Mouse (Mus musculus): ENCODE data around the gene Scp2. TPM values are rescaled to one million over a fixed set of nuclear protein-coding genes. Genes with fewer than 3 reads are reported as not detected.
"Not testable (repeated sequence)": the region's sequence is repeated elsewhere in the genome, so short reads cannot be mapped to it uniquely, and the experiment has no call there.

Gene Scp2
- polyA plus RNA-seq (2012; rRNA removed) = 223 and 224 TPM in 2 replicates

GRCm38 (mm10) chr4:108144880-108145279 lies at the start of gene Scp2:
Gene Scp2 (minus strand): TSS chr4:108144998.
- 87% methylated on average over 1 of the region's 1 CpGs for WGBS
- H3K27me3 ChIP-seq (ENCODE audit: control insufficient read depth, insufficient read depth, low read length) = no peaks in the 10 kb centered on the region
- H3K4me3 ChIP-seq (replicated peaks; ENCODE audit: insufficient read depth, low read depth, low read length) = no peak within 1 kb of the TSS
- H3K27ac ChIP-seq (ENCODE audit: insufficient read depth, low read length) = no peak within 1 kb of the TSS
- no peaks in the 10 kb centered on the region for H3K4me1 ChIP-seq (ENCODE audit: control insufficient read depth, insufficient read depth, low read length)
- DNase-seq = no peak
- TF ChIP-seq CTCF (IDR thresholded peaks at IDR 0.05; ENCODE audit: borderline replicate concordance, insufficient read depth, low read depth, low read length) = no peak
- no peak for TF ChIP-seq POLR2A (IDR thresholded peaks at IDR 0.05; ENCODE audit: borderline replicate concordance, insufficient read depth, low read length)

- Histone ChIP-seq H3K27me3 (ENCODE audit: control insufficient read depth, insufficient read depth, low read length) (no peaks in the 10 kb centered on the region), H3K27ac (ENCODE audit: insufficient read depth, low read length) (no peak overlapping the region), H3K4me1 (ENCODE audit: control insufficient read depth, insufficient read depth, low read length) (peaks cover 4% of the 10 kb centered on the region), H3K4me3 (replicated peaks; ENCODE audit: insufficient read depth, low read depth, low read length) (no peak overlapping the region)
- no peak for DNase-seq
- WGBS = 75% methylated on average over 2 of the region's 2 CpGs
- TF ChIP-seq POLR2A (IDR thresholded peaks at IDR 0.05; ENCODE audit: borderline replicate concordance, insufficient read depth, low read length) (no peak), CTCF (IDR thresholded peaks at IDR 0.05; ENCODE audit: borderline replicate concordance, insufficient read depth, low read depth, low read length) (no peak)
These were observed 48.1 kb upstream of the Scp2 start for GRCm38 (mm10) chr4:108192821-108193323.

GRCm38 (mm10) chr4:108182278-108182677 lies 37.5 kb upstream of the Scp2 start:
- Histone ChIP-seq H3K27me3 (ENCODE audit: control insufficient read depth, insufficient read depth, low read length) (no peaks in the 10 kb centered on the region), H3K4me1 (ENCODE audit: control insufficient read depth, insufficient read depth, low read length) (no peaks in the 10 kb centered on the region), H3K27ac (ENCODE audit: insufficient read depth, low read length) (no peak overlapping the region), H3K4me3 (replicated peaks; ENCODE audit: insufficient read depth, low read depth, low read length) (no peak overlapping the region)
- no peak for TF ChIP-seq POLR2A (IDR thresholded peaks at IDR 0.05; ENCODE audit: borderline replicate concordance, insufficient read depth, low read length)
- TF ChIP-seq CTCF (IDR thresholded peaks at IDR 0.05; ENCODE audit: borderline replicate concordance, insufficient read depth, low read depth, low read length) = no peak
- DNase-seq = no peak
- 64% methylated on average over 1 of the region's 1 CpGs for WGBS

- no peak overlapping the region for H3K4me3 ChIP-seq (replicated peaks; ENCODE audit: insufficient read depth, low read depth, low read length)
- no peak for DNase-seq
- no peaks in the 10 kb centered on the region for H3K4me1 ChIP-seq (ENCODE audit: control insufficient read depth, insufficient read depth, low read length)
- H3K27ac ChIP-seq (ENCODE audit: insufficient read depth, low read length) = no peak overlapping the region
- TF ChIP-seq CTCF (IDR thresholded peaks at IDR 0.05; ENCODE audit: borderline replicate concordance, insufficient read depth, low read depth, low read length) (no peak), POLR2A (IDR thresholded peaks at IDR 0.05; ENCODE audit: borderline replicate concordance, insufficient read depth, low read length) (no peak)
- no peaks in the 10 kb centered on the region for H3K27me3 ChIP-seq (ENCODE audit: control insufficient read depth, insufficient read depth, low read length)
- 68% methylated on average over 6 of the region's 6 CpGs for WGBS
These were observed 23.3 kb upstream of the Scp2 start for GRCm38 (mm10) chr4:108168056-108168455.

DNA sequence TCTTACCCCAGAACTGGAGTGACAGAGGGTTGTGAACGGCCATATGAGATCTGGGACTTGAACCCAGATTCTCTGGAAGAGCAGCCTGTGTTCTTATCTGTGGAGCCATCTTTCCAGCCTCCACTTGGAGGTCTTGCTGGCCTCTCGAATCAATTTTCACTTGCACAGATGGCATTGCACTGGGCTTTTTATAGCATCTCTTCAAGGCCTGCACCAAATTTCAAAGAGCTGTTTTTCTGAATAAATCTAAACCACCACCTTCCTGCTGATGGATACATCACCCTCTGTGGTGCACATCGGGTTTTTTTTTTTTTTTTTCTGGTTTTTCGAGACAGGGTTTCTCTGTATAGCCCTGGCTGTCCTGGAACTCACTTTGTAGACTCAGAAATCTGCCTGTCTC lies 22.1 kb upstream of the Scp2 start:
- H3K4me1 ChIP-seq (ENCODE audit: control insufficient read depth, insufficient read depth, low read length) = no peaks in the 10 kb centered on the region
- no peak overlapping the region for H3K27ac ChIP-seq (ENCODE audit: insufficient read depth, low read length)
- H3K27me3 ChIP-seq (ENCODE audit: control insufficient read depth, insufficient read depth, low read length) = no peaks in the 10 kb centered on the region
- 43% methylated on average over 4 of the region's 4 CpGs for WGBS
- TF ChIP-seq POLR2A (IDR thresholded peaks at IDR 0.05; ENCODE audit: borderline replicate concordance, insufficient read depth, low read length) (no peak), CTCF (IDR thresholded peaks at IDR 0.05; ENCODE audit: borderline replicate concordance, insufficient read depth, low read depth, low read length) (no peak)
- no peak overlapping the region for H3K4me3 ChIP-seq (replicated peaks; ENCODE audit: insufficient read depth, low read depth, low read length)
- peak in 1 of 2 experiments; percentile 11 for DNase-seq

DNA sequence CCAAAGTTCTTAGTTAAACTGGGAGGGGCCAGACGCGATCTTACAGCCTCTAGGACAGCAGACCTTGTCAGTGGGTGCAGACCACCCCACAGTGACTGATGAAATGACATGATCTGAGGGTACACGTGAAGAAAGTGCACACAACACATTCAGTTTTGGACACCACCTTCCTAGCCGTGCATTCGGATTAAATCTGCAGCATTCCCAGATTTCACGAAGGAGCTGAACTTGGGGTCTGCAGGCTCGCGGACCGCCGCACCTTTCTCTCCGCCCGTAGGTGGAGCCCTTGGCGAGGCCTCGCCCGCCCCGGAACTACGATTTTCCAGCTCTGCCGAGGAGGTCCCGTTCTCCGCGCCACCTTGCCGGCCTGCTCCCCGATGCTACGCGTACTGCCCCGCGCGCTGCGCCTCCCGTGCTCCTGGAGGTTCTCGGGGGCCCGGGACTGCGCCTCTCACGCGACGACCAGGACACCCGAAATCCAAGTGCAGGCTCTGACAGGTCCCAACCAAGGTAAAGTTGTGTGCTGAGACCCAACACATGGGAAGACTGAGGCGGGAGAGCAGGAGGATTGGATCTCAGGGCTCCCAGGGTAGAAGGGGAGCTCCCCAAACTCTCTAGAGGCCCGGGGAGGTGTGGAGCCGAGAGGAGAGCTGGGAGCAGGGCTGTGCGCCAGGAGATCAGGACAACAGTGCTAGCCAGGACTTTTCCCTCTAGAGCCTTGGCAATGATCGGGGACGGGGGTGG lies 20.5 kb upstream of the Scp2 start, which contains the start of gene Echdc2:
Gene Echdc2, plus strand, starts transcription at position 286 of the 744 bp plus-strand sequence.
- TF ChIP-seq CTCF (IDR thresholded peaks at IDR 0.05; ENCODE audit: borderline replicate concordance, insufficient read depth, low read depth, low read length) = peak; percentile 20; the same call in 1 of the 2 replicates
- TF ChIP-seq POLR2A (IDR thresholded peaks at IDR 0.05; ENCODE audit: borderline replicate concordance, insufficient read depth, low read length) = no peak
- peak; percentile 58 to 65 for DNase-seq
- WGBS = under 1% methylated on average over 43 of the region's 43 CpGs
- no peak within 1 kb of the TSS for H3K27ac ChIP-seq (ENCODE audit: insufficient read depth, low read length)
- no peaks in the 10 kb centered on the region for H3K4me1 ChIP-seq (ENCODE audit: control insufficient read depth, insufficient read depth, low read length)
- peak within 1 kb of the TSS; percentile 78 for H3K4me3 ChIP-seq (replicated peaks; ENCODE audit: insufficient read depth, low read depth, low read length)
- no peaks in the 10 kb centered on the region for H3K27me3 ChIP-seq (ENCODE audit: control insufficient read depth, insufficient read depth, low read length)

- no peaks in the 10 kb centered on the region for H3K27me3 ChIP-seq (ENCODE audit: control insufficient read depth, insufficient read depth, low read length)
- WGBS = 94% methylated on average over 3 of the region's 3 CpGs
- no peaks in the 10 kb centered on the region for H3K4me1 ChIP-seq (ENCODE audit: control insufficient read depth, insufficient read depth, low read length)
- H3K4me3 ChIP-seq (replicated peaks; ENCODE audit: insufficient read depth, low read depth, low read length) = no peak overlapping the region
- no peak overlapping the region for H3K27ac ChIP-seq (ENCODE audit: insufficient read depth, low read length)
- TF ChIP-seq CTCF (IDR thresholded peaks at IDR 0.05; ENCODE audit: borderline replicate concordance, insufficient read depth, low read depth, low read length) = no peak
- no peak for TF ChIP-seq POLR2A (IDR thresholded peaks at IDR 0.05; ENCODE audit: borderline replicate concordance, insufficient read depth, low read length)
- DNase-seq = no peak
These were observed 18.5 kb upstream of the Scp2 start for GRCm38 (mm10) chr4:108163291-108163690.

DNA sequence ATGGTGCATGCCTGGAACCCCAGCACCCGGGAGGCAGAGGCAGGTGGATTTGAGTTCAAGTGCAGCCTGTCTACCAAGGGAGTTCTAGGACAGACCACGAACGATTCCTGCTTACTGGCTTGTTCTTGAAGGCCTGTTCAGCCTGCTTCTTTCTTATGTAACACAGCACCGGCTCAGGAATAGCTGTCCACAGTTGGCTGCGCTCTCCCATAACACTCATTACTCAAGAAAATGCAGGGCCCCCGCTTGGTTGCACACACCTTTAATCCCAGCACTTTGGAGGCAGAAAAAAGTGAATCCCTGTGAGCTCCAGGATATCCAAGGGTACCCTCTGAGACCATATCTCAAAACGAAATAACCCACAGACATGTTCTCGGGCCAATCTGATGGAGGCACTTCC lies 17.1 kb upstream of the Scp2 start:
- no peak overlapping the region for H3K4me3 ChIP-seq (replicated peaks; ENCODE audit: insufficient read depth, low read depth, low read length)
- H3K4me1 ChIP-seq (ENCODE audit: control insufficient read depth, insufficient read depth, low read length) = no peaks in the 10 kb centered on the region
- DNase-seq = no peak
- H3K27me3 ChIP-seq (ENCODE audit: control insufficient read depth, insufficient read depth, low read length) = no peaks in the 10 kb centered on the region
- TF ChIP-seq CTCF (IDR thresholded peaks at IDR 0.05; ENCODE audit: borderline replicate concordance, insufficient read depth, low read depth, low read length) (no peak), POLR2A (IDR thresholded peaks at IDR 0.05; ENCODE audit: borderline replicate concordance, insufficient read depth, low read length) (no peak)
- WGBS = 93% methylated on average over 8 of the region's 8 CpGs
- H3K27ac ChIP-seq (ENCODE audit: insufficient read depth, low read length) = no peak overlapping the region

- WGBS = 82% methylated on average over 1 of the region's 1 CpGs
- H3K4me1 ChIP-seq (ENCODE audit: control insufficient read depth, insufficient read depth, low read length); H3K4me3 ChIP-seq (replicated peaks; ENCODE audit: insufficient read depth, low read depth, low read length); H3K27me3 ChIP-seq (ENCODE audit: control insufficient read depth, insufficient read depth, low read length); DNase-seq; H3K27ac ChIP-seq (ENCODE audit: insufficient read depth, low read length): not testable (repeated sequence)
These were observed 10.3 kb upstream of the Scp2 start for GRCm38 (mm10) chr4:108155141-108155540.

GRCm38 (mm10) chr4:108145554-108145953 lies 756 bp upstream of the Scp2 start:
- 55% methylated on average over 3 of the region's 3 CpGs for WGBS

More at GRCm38 (mm10) chr4:108145554-108145953, 756 bp upstream of the Scp2 start:
- H3K27ac ChIP-seq (ENCODE audit: insufficient read depth, low read length); DNase-seq; H3K4me3 ChIP-seq (replicated peaks; ENCODE audit: insufficient read depth, low read depth, low read length); H3K27me3 ChIP-seq (ENCODE audit: control insufficient read depth, insufficient read depth, low read length); H3K4me1 ChIP-seq (ENCODE audit: control insufficient read depth, insufficient read depth, low read length): not testable (repeated sequence)
